Mouse (Mus musculus) spleen, adult 2 months (tissue): ENCODE measurements around the gene 4931406P16Rik. TPM values are rescaled to one million over a fixed set of nuclear protein-coding genes. Genes with fewer than 3 reads are reported as not detected.
"Not testable (repeated sequence)": the region's sequence is repeated elsewhere in the genome, so short reads cannot be mapped to it uniquely, and the experiment has no call there.

Experiments used
- DNase-seq, 2 experiments: peaks; one replicate each; pipeline versions ENCODE4 v3.0.0 to v3.0.0-alpha.2; 2012 to 2021; ENCODE audit warnings: low spot score in 2 of 2, low read depth in 1 of 2
- H3K27ac ChIP-seq: fragments of 200-500 bp; 2 replicates; pipeline ENCODE4 v1.5.1; 2012; ENCODE audit warnings: low read length, inconsistent platforms; ENCODE audit not compliant: insufficient read depth
- H3K27me3 ChIP-seq: fragments of 200-500 bp; 2 replicates; pipeline ENCODE4 v1.6.1; 2012; ENCODE audit warnings: mild to moderate bottlenecking, moderate library complexity, low read length, inconsistent platforms; ENCODE audit not compliant: control insufficient read depth, insufficient read depth
- H3K36me3 ChIP-seq: fragments of 200-500 bp; 2 replicates; pipeline ENCODE4 v1.6.1; 2012; ENCODE audit warnings: mild to moderate bottlenecking, low read length, inconsistent platforms; ENCODE audit not compliant: control insufficient read depth, insufficient read depth
- H3K4me1 ChIP-seq: fragments of 200-500 bp; 2 replicates; pipeline ENCODE4 v1.6.1; 2011; ENCODE audit warnings: inconsistent platforms; ENCODE audit not compliant: control insufficient read depth, insufficient read depth, insufficient read length
- H3K4me3 ChIP-seq: fragments of 200-500 bp; 2 replicates; pipeline ENCODE4 v1.5.1; 2011; ENCODE audit warnings: mild to moderate bottlenecking, inconsistent platforms; ENCODE audit not compliant: insufficient read depth, insufficient read length; ENCODE audit errors: extremely low read depth
- CTCF ChIP-seq: fragments of 200-500 bp; IDR thresholded peaks from 2 replicates; pipeline ENCODE4 v1.5.1; 2011; ENCODE audit warnings: mild to moderate bottlenecking, inconsistent platforms; ENCODE audit not compliant: insufficient read depth, insufficient read length, insufficient replicate concordance; ENCODE audit errors: extremely low read depth
- POLR2A ChIP-seq: fragments of 200-500 bp; IDR thresholded peaks from 2 replicates; pipeline ENCODE4 v1.6.1; 2011; ENCODE audit warnings: low read depth, low read length, inconsistent platforms
- WGBS: fragments of 180-500 bp; shearing (Covaris S2); methylation state at CpG from one replicate; pipeline ENCODE4 v1.1.7; 2018; 5-methylcytosine and 5-hydroxymethylcytosine counted together
- polyA plus RNA-seq: library from polyadenylated mRNA; depleted of rRNA; stranded (reverse); fragments of >200 nt; gene quantifications from 2 replicates; pipeline ENCODE4 v1.2.3, GENCODE M21; 2012

The 4931406P16Rik gene
- polyA plus RNA-seq, 1 experiment: 22.9 TPM

DNA sequence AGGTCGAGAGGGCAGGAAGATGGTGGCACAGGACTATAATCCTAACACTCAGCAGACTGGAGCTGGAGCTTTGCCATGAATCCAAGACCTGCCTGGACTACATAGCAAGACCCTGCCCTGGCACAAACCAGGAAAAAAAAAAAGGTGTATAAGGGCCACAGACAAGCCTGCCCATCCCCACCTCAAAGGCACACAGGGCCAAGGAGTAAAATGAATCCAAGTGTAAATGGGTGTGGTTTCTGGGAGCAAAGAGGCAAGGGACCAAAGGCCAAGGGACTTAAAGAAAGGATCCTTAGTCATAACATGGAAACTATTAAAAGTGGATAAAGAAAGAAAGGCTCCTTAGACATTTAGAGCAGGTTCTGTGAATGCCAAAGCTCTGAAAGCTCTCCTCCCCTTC is 94.9 kb downstream of the 4931406P16Rik start:
- no peak for DNase-seq
- H3K4me3 ChIP-seq: no peak overlapping the region
- no peaks in the 10 kb centered on the region for H3K27me3 ChIP-seq
- H3K36me3 ChIP-seq: peaks cover 51% of the 10 kb centered on the region
- no peak overlapping the region for H3K27ac ChIP-seq
- H3K4me1 ChIP-seq: no peaks in the 10 kb centered on the region
- WGBS: 76% methylated on average over 1 of the region's 1 CpGs
- TF ChIP-seq CTCF (no peak), POLR2A (no peak)

DNA sequence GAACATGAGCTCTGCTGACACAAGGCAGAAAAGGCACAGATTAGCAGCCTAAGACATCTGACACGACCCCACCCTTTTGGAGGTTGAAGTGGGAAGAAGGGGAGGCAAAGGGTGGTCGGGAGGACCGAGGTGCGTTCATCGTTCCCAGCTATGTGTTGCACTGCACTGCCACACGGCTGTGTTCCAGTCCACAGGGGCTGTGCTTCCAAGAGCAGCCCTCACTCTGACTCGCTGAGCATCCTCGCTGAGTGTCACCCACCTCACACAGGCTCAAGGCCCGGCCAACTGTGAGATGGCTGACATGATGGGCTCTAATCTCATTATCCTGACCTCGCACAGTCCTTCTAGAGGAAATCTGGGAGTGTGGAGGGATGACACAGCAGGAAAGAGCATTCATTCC is 96.9 kb downstream of the 4931406P16Rik start:
- WGBS: 87% methylated on average over 10 of the region's 10 CpGs
- H3K27me3 ChIP-seq: no peaks in the 10 kb centered on the region
- no peak for DNase-seq
- H3K27ac ChIP-seq: no peak overlapping the region
- TF ChIP-seq CTCF: no peak
- H3K4me1 ChIP-seq: no peaks in the 10 kb centered on the region
- no peak overlapping the region for H3K4me3 ChIP-seq
- H3K36me3 ChIP-seq: peaks cover 55% of the 10 kb centered on the region

- no peak for DNase-seq
- H3K36me3 ChIP-seq: peaks cover 52% of the 10 kb centered on the region
- 58% methylated on average over 9 of the region's 9 CpGs for WGBS
- no peak overlapping the region for H3K4me3 ChIP-seq
- no peaks in the 10 kb centered on the region for H3K27me3 ChIP-seq
- no peak overlapping the region for H3K27ac ChIP-seq
- no peaks in the 10 kb centered on the region for H3K4me1 ChIP-seq
- TF ChIP-seq POLR2A: no peak
- TF ChIP-seq CTCF: no peak
Measured at GRCm38 (mm10) chr7:34215481-34215880, 97.9 kb downstream of the 4931406P16Rik start.

DNA sequence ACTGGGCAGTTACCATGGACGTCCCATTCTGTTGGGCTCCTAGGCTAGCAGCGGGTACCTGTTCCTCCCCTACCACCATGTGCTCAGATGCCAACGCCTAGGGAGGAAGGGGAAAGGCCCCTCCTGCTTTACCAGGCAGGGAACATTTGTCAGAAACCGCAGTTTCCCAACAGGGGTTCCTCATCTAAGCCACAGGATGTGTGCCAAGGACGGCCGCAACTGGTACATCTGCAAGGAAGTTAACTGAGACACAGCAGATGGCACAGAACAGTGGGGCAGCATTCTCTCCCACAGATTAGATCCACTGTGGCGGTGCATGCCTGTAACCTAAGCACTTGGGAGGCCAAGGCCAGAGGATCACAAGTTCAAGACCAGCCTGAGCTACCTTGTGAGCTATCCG is 98.7 kb downstream of the 4931406P16Rik start:
- WGBS: 64% methylated on average over 8 of the region's 8 CpGs
- peaks cover 47% of the 10 kb centered on the region for H3K36me3 ChIP-seq

GRCm38 (mm10) chr7:34213281-34213680 is 100.1 kb downstream of the 4931406P16Rik start:
- TF ChIP-seq POLR2A: no peak
- 89% methylated on average over 7 of the region's 7 CpGs for WGBS
- Histone ChIP-seq H3K27ac (no peak overlapping the region), H3K4me3 (no peak overlapping the region), H3K27me3 (no peaks in the 10 kb centered on the region), H3K36me3 (peaks cover 48% of the 10 kb centered on the region), H3K4me1 (no peaks in the 10 kb centered on the region)
- no peak for DNase-seq

More for the DNA sequence above, 98.7 kb downstream of the 4931406P16Rik start:
- H3K27ac ChIP-seq: no peak overlapping the region
- H3K4me1 ChIP-seq: no peaks in the 10 kb centered on the region
- H3K4me3 ChIP-seq: no peak overlapping the region
- H3K27me3 ChIP-seq: no peaks in the 10 kb centered on the region
- TF ChIP-seq CTCF (no peak), POLR2A (no peak)
- DNase-seq: no peak

- TF ChIP-seq POLR2A: no peak
- TF ChIP-seq CTCF: no peak
- 95% methylated on average over 9 of the region's 9 CpGs for WGBS
- no peak overlapping the region for H3K4me3 ChIP-seq
- no peaks in the 10 kb centered on the region for H3K27me3 ChIP-seq
- no peak overlapping the region for H3K27ac ChIP-seq
- no peaks in the 10 kb centered on the region for H3K4me1 ChIP-seq
- DNase-seq: no peak
- peaks cover 62% of the 10 kb centered on the region for H3K36me3 ChIP-seq
Measured at GRCm38 (mm10) chr7:34208027-34208745, 105.2 kb downstream of the 4931406P16Rik start.

DNA sequence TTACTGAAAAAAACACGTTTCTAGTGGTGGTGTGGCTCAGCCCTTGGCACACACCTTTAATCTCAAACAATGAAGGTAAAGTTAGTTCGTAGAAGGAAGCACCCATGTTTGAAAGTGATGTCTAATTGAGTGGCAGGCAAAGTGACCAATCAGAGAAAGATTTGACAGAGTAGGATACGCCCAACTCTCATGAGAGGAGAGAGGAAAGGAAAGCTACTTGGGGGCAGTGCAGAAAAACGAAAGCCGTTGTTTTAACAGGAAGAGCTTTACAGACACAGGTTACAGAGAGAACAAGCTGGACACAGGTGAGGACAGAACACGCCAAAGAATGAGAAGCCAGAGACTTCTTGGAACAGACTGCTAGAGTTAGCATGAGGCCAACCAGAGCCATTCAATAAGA is 107.0 kb downstream of the 4931406P16Rik start:
- no peaks in the 10 kb centered on the region for H3K4me1 ChIP-seq
- H3K27ac ChIP-seq: no peak overlapping the region
- peaks cover 64% of the 10 kb centered on the region for H3K36me3 ChIP-seq
- no peak for DNase-seq
- no peaks in the 10 kb centered on the region for H3K27me3 ChIP-seq
- no peak overlapping the region for H3K4me3 ChIP-seq
- TF ChIP-seq CTCF (no peak), POLR2A (no peak)
- 91% methylated on average over 6 of the region's 6 CpGs for WGBS

DNA sequence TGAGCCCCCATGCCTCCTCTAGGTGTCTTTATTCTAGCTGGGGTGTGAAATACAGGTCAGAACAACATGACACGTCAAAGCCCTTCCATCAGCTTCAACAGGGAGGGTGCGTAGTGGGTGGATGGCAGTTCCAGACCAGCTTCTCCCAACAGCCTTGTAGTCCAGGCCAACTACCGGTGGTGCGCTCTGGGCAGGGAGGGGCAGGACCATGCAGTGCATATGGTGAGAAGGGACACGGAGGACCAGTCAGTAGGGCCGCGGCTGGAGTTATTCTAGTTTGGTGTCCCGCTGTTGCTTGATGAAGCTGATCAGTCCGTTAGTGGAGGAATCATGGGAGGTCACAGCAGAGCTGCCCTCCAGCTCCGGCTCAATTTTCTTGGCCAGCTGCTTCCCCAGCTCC is 111.2 kb downstream of the 4931406P16Rik start:
- not testable (repeated sequence) for H3K27ac ChIP-seq, DNase-seq, H3K4me1 ChIP-seq, H3K27me3 ChIP-seq, H3K4me3 ChIP-seq
- H3K36me3 ChIP-seq: peaks cover 40% of the 10 kb centered on the region
- WGBS: 93% methylated on average over 10 of the region's 10 CpGs
